Mouse (Mus musculus) lung, postnatal 0 days (tissue): ENCODE results near the gene Clasp2.
"Not testable (repeated sequence)": the region's sequence is repeated elsewhere in the genome, so short reads cannot be mapped to it uniquely, and the experiment has no call there.

Experiments
- CTCF ChIP-seq: IDR thresholded peaks from 2 replicates; pipeline ENCODE4 v1.5.1; 2016; ENCODE audit warnings: antibody characterized with exemption, mild to moderate bottlenecking
- EP300 ChIP-seq: IDR thresholded peaks from 2 replicates; pipeline ENCODE4 v1.6.1; 2016; ENCODE audit warnings: antibody characterized with exemption, mild to moderate bottlenecking, control low read depth

DNA sequence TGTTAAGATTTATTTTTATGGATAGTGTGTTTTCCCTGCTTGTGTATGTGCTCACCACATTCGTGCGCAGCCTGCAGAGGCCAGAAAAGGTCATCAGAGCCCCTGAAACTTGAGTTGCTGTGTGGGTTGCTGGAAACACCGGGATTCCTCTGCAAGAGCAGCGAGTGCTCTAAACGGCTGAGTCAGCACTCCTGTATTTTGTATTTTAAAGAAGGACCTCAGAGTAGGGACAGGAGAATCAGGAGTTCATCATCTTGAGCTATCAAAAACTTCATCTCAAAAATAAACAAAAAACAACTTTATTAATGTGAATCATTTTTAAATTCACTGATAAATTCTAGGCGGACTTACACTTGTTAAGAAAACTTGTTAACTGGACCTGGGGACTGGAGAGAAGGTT lies 48.0 kb downstream of the Clasp2 start:
- TF ChIP-seq CTCF, EP300: not testable (repeated sequence)
